Mouse (Mus musculus) erythroblast, embryonic 14.5 days (primary cell): ENCODE data around the gene Fgfr2.

Experiments
- GATA1 ChIP-seq: IDR thresholded peaks from 2 replicates; pipeline ENCODE4 v1.6.1; 2012; ENCODE audit warnings: low read length, inconsistent platforms, mixed read lengths
- TAL1 ChIP-seq: IDR thresholded peaks from 3 replicates; pipeline ENCODE4 v1.6.1; 2012; ENCODE audit warnings: low read length, inconsistent platforms, mixed read lengths

- TF ChIP-seq TAL1 (no peak), GATA1 (no peak)
Measured at GRCm38 (mm10) chr7:132736099-132736862, 386.9 kb downstream of the Fgfr2 start.
